Mouse (Mus musculus) kidney, embryonic 14.5 days (tissue): ENCODE results near the gene Spryd3. TPM values are rescaled to one million over a fixed set of nuclear protein-coding genes. Genes with fewer than 3 reads are reported as not detected.

Experiments
- ATAC-seq: fragments of 200-750 bp; cut with Nextera tagmentation; 2 replicates; pipeline ENCODE4 v1.8.0; 2017; ENCODE audit warnings: moderate number of reproducible peaks, mild to moderate bottlenecking, moderate TSS enrichment, moderate library complexity; ENCODE audit not compliant: low FRiP score, low TSS enrichment
- H3K27ac ChIP-seq: fragments of 300-500 bp; sonication (generic); 2 replicates; pipeline ENCODE4 v1.5.1; 2014; ENCODE audit warnings: low read depth, mild to moderate bottlenecking, low read length, moderate library complexity, mixed read lengths
- H3K27me3 ChIP-seq: fragments of 300-500 bp; sonication (generic); 2 replicates; pipeline ENCODE4 v1.6.1; 2014; ENCODE audit warnings: mild to moderate bottlenecking, low read length; ENCODE audit not compliant: control insufficient read depth, insufficient read depth
- H3K36me3 ChIP-seq: fragments of 300-500 bp; sonication (generic); 2 replicates; pipeline ENCODE4 v1.6.1; 2014; ENCODE audit warnings: low read length, mixed read lengths; ENCODE audit not compliant: control insufficient read depth, insufficient read depth
- H3K4me1 ChIP-seq: fragments of 300-500 bp; sonication (generic); 2 replicates; pipeline ENCODE4 v1.6.1; 2014; ENCODE audit warnings: low read length, mixed read lengths; ENCODE audit not compliant: control insufficient read depth, insufficient read depth
- H3K4me2 ChIP-seq: fragments of 300-500 bp; sonication (generic); replicated peaks from 2 replicates; pipeline ENCODE4 v1.6.1; 2014; ENCODE audit warnings: low read depth, mild to moderate bottlenecking, low read length
- H3K4me3 ChIP-seq: fragments of 300-500 bp; sonication (generic); 2 replicates; pipeline ENCODE4 v1.5.1; 2014; ENCODE audit warnings: mild to moderate bottlenecking, low read length
- H3K9ac ChIP-seq: fragments of 300-500 bp; sonication (generic); 2 replicates; pipeline ENCODE4 v1.6.1; 2014; ENCODE audit warnings: low read depth, mild to moderate bottlenecking, low read length, moderate library complexity
- H3K9me3 ChIP-seq: fragments of 300-500 bp; sonication (generic); 2 replicates; pipeline ENCODE4 v1.6.1; 2016; ENCODE audit warnings: low read length; ENCODE audit not compliant: control insufficient read depth
- WGBS: fragments of 180-500 bp; shearing (Covaris S2); extraction: QIAGEN DNeasy Blood & Tissue Kit; methylation state at CpG from one replicate; pipeline ENCODE4 v1.1.7; 2014; 5-methylcytosine and 5-hydroxymethylcytosine counted together
- polyA plus RNA-seq: library from polyadenylated mRNA; unstranded; fragments of >200 nt; fragmentation: Nextera tagmentation; extraction: Ambion mirVana; gene quantifications from 2 replicates; pipeline ENCODE4 v1.2.1, GENCODE M21; 2014

The Spryd3 gene
- polyA plus RNA-seq, 1 experiment from 2014 or later: 11.1 TPM

DNA sequence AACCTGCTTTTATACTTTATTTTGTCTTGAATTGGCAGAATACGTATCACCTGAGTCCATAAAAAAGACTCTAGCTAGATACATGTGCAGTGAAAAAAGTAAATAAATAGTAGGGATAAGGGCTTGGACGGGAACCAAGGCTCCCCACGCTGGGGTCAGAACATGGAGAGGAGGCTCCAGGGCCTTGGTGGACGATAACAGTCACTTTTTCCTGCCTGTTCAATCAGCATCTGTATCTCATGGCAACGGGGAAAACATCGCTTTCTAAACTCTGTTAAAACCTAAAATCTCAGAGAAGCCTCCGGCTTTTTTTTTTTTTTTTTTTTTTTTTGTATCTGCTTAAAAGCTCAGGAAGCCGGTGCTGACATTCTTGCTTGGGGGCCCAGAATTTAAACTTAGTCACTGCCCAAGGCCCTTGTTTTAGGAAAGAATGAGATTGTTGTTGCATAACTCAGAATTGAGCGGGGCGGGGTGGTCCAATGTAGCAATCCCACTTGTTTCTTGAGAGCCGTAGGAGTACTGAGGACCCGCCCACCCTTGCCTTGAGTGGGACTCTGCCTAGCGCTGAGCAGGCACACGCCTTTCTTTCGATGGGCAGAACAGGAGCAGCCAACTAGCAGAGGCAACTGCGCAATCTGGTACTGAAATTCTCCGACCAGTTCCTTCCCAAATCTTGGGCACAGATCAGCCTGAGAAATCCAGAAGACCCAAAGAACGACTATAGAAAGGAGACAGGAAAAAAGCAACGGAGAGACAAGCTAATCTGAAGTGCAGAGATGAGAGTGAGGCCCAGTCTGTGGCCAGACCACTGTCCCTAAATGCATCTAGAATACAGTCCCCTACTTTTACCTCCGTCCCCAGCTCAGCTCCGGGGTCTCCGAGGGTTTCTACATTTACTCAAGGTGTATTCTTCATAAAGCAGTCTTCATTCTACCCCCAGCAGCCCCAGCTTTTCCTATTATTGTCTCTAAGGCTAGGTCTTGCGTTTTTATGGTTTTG, 7.2 kb upstream of the Spryd3 start:
- peak; percentile 44; the same call in 1 of the 2 replicates for ATAC-seq
- 56% methylated on average over 23 of the region's 23 CpGs for WGBS
- Histone ChIP-seq H3K4me2 (no peak overlapping the region), H3K4me3 (no peak overlapping the region), H3K9ac (no peak overlapping the region), H3K27ac (peak overlapping the region; percentile 37; the same call in 1 of the 2 replicates), H3K27me3 (peaks cover 13% of the 10 kb centered on the region), H3K4me1 (0 out of 2 replicates have a peak, but pooled peaks cover 3% of the 10 kb centered on the region), H3K36me3 (no peaks in the 10 kb centered on the region), H3K9me3 (no peaks in the 10 kb centered on the region)

DNA sequence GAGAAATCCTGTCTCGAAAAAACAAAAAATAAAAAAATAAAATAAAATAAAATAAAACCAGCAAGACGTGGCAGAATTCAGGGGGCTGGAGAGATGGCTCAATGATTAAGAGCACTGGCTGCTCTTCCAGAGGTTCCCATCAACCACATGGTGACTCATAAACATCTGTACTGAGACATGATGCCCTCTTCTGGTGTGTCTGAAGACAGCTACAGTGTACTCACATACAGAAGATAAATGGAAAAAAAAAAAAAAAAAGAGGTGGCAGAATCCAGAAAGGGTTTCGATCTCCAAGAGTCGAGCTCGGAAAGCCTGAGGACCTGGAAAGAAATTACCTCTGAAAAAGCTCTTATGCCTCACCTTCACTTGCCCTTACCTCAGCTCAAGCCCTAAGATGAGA, 5.1 kb upstream of the Spryd3 start:
- no peak overlapping the region for H3K27ac ChIP-seq
- no peak for ATAC-seq
- no peaks in the 10 kb centered on the region for H3K36me3 ChIP-seq
- no peak overlapping the region for H3K4me3 ChIP-seq
- 93% methylated on average over 5 of the region's 5 CpGs for WGBS
- no peak overlapping the region for H3K9ac ChIP-seq
- no peak overlapping the region for H3K4me2 ChIP-seq
- H3K27me3 ChIP-seq: peaks cover 13% of the 10 kb centered on the region
- H3K4me1 ChIP-seq: 0 out of 2 replicates have a peak, but pooled peaks cover 3% of the 10 kb centered on the region
- H3K9me3 ChIP-seq: no peaks in the 10 kb centered on the region

- no peaks in the 10 kb centered on the region for H3K27me3 ChIP-seq
- H3K4me2 ChIP-seq: peak overlapping the region; percentile 74
- no peaks in the 10 kb centered on the region for H3K9me3 ChIP-seq
- peak overlapping the region; percentile 83 for H3K9ac ChIP-seq
- peaks cover 7% of the 10 kb centered on the region; the same call in 1 of the 2 replicates for H3K4me1 ChIP-seq
- WGBS: 3% methylated on average over 34 of the region's 35 CpGs
- peak; percentile 80 for ATAC-seq
- peak overlapping the region; percentile 51; the same call in 1 of the 2 replicates for H3K27ac ChIP-seq
- peak overlapping the region; percentile 83 for H3K4me3 ChIP-seq
- peaks cover 17% of the 10 kb centered on the region; the same call in 1 of the 2 replicates for H3K36me3 ChIP-seq
Measured at GRCm38 (mm10) chr15:102135522-102136128, 409 bp downstream of the Spryd3 start.

DNA sequence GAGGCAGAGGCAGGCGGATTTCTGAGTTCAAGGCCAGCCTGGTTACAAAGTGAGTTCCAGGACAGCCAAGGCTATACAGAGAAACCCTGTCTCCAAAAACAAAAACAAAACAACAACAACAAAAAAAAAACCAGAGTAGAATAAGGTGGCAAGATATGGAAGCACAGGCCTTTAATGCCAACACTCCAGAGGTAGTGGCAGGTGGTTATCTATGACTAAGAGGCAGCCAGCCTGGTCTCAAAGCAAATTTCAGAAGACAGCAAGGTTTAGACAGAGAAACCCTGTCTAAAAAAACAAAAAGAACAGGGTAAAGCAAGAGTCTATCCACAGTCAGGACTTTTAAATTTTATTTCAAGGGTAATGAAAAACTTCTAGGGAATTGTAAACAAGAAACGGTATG, 1.3 kb downstream of the Spryd3 start:
- 92% methylated on average over 2 of the region's 2 CpGs for WGBS
- peaks cover 7% of the 10 kb centered on the region; the same call in 1 of the 2 replicates for H3K4me1 ChIP-seq
- H3K36me3 ChIP-seq: peaks cover 27% of the 10 kb centered on the region
- H3K27me3 ChIP-seq: no peaks in the 10 kb centered on the region
- H3K4me2 ChIP-seq: no peak overlapping the region
- ATAC-seq: no peak
- no peak overlapping the region for H3K4me3 ChIP-seq
- no peak overlapping the region for H3K27ac ChIP-seq
- H3K9ac ChIP-seq: no peak overlapping the region
- H3K9me3 ChIP-seq: no peaks in the 10 kb centered on the region

DNA sequence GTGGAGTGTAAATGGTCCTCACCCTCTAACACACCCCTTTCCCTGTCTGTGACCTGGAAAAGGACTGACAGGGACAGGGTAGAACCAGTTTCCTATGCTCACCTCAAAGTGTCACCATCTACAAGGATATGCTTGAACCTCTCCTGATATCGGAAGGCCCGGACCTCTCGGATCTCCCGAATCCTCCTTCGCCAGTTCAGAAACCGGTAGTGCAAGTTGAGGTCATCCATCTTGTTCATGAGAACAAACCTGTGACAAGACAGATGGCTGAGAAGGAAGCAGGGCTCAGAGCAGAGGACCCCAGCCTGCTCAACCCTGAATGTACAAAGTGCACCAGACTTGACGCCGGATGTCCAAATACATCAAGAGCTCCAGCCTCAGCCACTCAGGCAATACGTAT, 2.7 kb downstream of the Spryd3 start:
- Histone ChIP-seq H3K36me3 (peaks cover 40% of the 10 kb centered on the region), H3K4me2 (no peak overlapping the region), H3K4me3 (no peak overlapping the region), H3K27ac (no peak overlapping the region), H3K4me1 (peaks cover 7% of the 10 kb centered on the region; the same call in 1 of the 2 replicates), H3K27me3 (no peaks in the 10 kb centered on the region), H3K9me3 (no peaks in the 10 kb centered on the region), H3K9ac (no peak overlapping the region)
- no peak for ATAC-seq
- WGBS: 81% methylated on average over 9 of the region's 9 CpGs

GRCm38 (mm10) chr15:102126303-102126702, 9.7 kb downstream of the Spryd3 start:
- Histone ChIP-seq H3K9ac (no peak overlapping the region), H3K27me3 (no peaks in the 10 kb centered on the region), H3K4me3 (no peak overlapping the region), H3K4me2 (no peak overlapping the region), H3K4me1 (no peaks in the 10 kb centered on the region), H3K27ac (peak overlapping the region; percentile 42; the same call in 1 of the 2 replicates), H3K9me3 (no peaks in the 10 kb centered on the region), H3K36me3 (peaks cover 69% of the 10 kb centered on the region)
- WGBS: 60% methylated on average over 2 of the region's 2 CpGs
- no peak for ATAC-seq

DNA sequence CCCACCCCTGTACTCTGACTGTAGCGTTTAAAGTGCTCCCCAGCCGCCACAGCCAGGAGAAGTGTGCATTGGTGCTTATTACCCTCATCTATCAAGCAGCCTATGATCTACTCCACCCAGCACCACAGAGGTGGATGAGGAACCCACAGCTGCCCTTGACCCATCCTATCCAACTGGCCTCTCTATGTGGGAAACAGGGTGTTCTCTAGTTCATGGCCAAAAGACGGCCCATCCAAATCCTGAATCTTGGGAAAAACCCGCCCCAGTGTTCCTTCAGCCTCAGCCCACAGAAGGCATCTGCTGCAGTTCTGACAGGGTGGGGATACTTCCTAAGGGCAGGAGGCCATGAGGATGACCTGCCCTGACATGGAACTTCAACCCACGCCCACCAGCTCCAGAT, 15.5 kb downstream of the Spryd3 start:
- H3K36me3 ChIP-seq: peaks cover 64% of the 10 kb centered on the region

DNA sequence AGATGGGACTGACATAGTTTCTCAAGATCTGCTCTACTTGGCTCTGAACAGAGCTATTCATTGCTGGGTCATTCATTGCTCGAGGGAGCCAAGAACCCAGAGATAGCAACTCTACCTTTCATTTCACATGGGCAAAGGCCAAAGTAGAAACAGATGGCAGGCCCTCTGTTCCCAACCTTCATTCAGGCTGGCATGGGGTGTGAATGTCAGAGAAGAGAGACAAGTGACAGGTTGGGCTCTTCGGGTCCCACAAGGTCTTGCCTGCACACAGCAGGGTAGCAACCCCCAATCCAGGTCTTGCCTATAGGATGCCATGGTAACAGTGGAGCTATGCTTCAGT, 16.2 kb downstream of the Spryd3 start:
- H3K9me3 ChIP-seq: no peaks in the 10 kb centered on the region
- WGBS: 80% methylated on average over 2 of the region's 2 CpGs
- H3K4me3 ChIP-seq: no peak overlapping the region
- no peaks in the 10 kb centered on the region for H3K4me1 ChIP-seq
- ATAC-seq: no peak
- no peak overlapping the region for H3K4me2 ChIP-seq
- no peak overlapping the region for H3K9ac ChIP-seq
- peaks cover 65% of the 10 kb centered on the region for H3K36me3 ChIP-seq
- no peak overlapping the region for H3K27ac ChIP-seq
- no peaks in the 10 kb centered on the region for H3K27me3 ChIP-seq

More for the DNA sequence above, 15.5 kb downstream of the Spryd3 start:
- Histone ChIP-seq H3K4me1 (no peaks in the 10 kb centered on the region), H3K4me2 (no peak overlapping the region), H3K27me3 (no peaks in the 10 kb centered on the region), H3K9ac (no peak overlapping the region), H3K9me3 (no peaks in the 10 kb centered on the region), H3K27ac (no peak overlapping the region), H3K4me3 (no peak overlapping the region)
- WGBS: 80% methylated on average over 5 of the region's 5 CpGs
- no peak for ATAC-seq
